Mouse (Mus musculus) heart, postnatal 0 days (tissue): ENCODE results near the gene Gse1.

Source experiments
- CTCF ChIP-seq: IDR thresholded peaks from 2 replicates; pipeline ENCODE4 v1.5.1; 2016; ENCODE audit warnings: antibody characterized with exemption, control low read depth, low read depth
- EP300 ChIP-seq: IDR thresholded peaks from 2 replicates; pipeline ENCODE4 v1.6.1; 2016; ENCODE audit warnings: antibody characterized with exemption, low read depth

DNA sequence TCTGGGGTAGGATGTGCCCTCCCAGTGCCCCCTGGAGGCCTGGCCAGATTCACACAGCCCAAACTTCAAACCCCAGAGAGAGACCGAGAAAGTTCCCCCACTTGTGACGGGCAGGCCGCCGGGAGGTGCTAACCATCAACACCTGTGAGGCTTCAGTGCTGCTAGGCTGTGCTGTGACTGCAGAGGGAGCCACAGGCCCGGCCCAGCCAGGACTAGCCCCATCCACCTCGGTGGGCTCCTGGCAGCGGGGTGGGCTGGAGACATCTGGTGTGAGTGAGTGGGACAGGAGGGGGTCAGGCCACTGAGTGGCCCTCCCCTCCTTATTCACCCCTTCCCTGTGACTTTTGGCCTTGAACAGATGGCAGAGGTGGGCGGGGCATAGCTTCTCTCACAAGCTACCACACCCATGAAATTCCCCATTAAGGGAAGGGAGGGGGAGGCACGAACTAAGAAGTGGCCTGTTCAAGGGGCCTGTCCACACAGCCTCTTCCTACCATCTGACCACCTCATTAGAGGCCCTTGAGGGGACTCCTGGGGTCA lies 179.5 kb downstream of the Gse1 start:
- TF ChIP-seq CTCF (peak; percentile 57), EP300 (no peak)
